Mouse (Mus musculus) thymus, postnatal 10 days (tissue): ENCODE measurements around the gene Fsip1.

ENCODE experiments used
- DNase-seq, 2 experiments: peaks; one replicate each; pipeline ENCODE4 v3.0.0; 2021; ENCODE audit warnings: low spot score in 2 of 2

Gene Fsip1

GRCm38 (mm10) chr2:118254516-118254915, 2.2 kb downstream of the Fsip1 start:
- DNase-seq: no peak

GRCm38 (mm10) chr2:118248966-118249365, 7.8 kb downstream of the Fsip1 start:
- DNase-seq: no peak

- no peak for DNase-seq
Observed at GRCm38 (mm10) chr2:118248016-118248415, 8.8 kb downstream of the Fsip1 start.

DNA sequence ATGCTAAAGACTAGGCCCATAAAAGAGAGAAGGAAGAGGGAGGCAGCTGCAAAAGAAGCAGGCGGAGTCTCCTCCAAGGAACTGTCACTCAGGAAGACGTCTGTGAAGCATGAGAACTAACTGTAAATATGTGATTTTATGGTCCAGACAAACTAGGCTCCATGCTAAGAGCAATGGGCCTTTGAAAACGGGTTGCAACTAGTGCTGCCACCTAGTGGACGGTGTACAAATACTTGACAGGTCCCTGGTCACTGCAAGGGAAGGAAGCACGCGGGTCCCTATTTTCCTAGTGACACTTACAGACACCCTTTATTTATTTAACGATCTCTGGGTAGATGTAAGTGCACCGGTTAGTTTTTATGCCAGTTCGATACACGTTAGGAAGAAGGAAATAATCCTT, 10.9 kb downstream of the Fsip1 start:
- DNase-seq: peak; percentile 13 to 75

GRCm38 (mm10) chr2:118236196-118236595, 20.6 kb downstream of the Fsip1 start:
- DNase-seq: no peak

DNA sequence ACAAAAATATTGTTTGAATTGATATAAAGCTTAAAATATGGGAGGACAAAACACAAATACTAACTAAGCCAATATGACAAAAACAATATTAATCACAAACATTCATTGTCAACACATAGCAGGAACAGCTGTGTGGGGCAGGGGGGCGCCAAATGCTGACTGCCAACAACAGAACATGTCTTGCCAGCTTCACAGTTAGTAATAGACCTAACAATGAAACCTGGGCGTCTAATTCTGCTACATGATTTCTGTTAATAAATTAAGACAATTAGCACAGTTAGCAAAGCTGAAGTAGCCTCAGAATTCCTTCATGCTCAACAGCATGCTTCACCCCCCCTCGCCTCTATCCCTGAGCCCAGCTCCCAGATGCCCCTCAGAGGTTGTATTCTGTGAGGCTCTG, 21.2 kb downstream of the Fsip1 start:
- DNase-seq: no peak

DNA sequence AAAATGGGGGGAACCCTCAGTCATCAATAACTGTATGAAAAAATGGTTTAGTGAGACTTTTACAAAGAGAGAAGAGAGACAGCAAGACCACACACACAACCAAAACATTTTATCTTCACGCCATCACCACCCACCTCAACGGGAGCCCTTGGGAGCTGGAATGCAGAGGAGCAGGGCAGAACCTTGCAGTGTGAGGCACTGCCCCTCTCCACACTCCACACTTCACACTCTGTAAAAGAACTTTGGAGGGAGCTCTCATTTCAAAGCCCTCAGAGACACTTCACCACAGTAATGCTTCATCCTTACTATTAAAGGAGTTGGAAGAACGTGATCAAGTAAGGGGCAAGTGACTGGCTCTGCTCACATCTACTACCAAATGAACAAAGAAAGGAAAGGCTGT, 26.2 kb downstream of the Fsip1 start:
- no peak for DNase-seq

DNA sequence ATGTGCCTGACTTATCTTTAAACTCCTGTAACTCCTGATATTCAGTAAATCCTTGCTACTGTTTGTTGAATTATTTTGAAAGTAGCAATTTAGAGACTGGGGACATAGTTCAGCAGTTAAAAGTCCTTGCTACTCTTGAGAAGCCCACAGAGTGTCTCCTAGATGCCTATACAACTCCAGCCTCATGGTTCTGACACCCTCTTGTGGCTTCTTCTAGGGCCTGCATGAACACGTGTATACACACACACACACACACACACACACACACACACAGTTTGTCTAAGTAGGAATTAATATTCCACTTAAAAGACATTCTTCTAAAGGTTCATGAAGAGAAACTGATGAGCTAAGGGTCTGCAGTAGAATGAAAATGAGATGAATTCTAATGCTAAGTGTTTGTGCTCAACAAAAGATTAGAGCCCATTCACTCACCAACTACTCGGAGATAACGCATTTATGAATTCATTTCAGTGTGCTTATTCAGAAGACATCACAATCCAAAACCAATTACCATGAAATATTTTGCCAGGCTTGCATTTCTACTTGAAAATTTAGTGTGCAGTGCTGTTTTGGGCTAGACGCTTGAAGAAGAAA, 28.2 kb downstream of the Fsip1 start:
- DNase-seq: no peak

- no peak for DNase-seq
Observed at GRCm38 (mm10) chr2:118225316-118226041, 31.3 kb downstream of the Fsip1 start.

DNA sequence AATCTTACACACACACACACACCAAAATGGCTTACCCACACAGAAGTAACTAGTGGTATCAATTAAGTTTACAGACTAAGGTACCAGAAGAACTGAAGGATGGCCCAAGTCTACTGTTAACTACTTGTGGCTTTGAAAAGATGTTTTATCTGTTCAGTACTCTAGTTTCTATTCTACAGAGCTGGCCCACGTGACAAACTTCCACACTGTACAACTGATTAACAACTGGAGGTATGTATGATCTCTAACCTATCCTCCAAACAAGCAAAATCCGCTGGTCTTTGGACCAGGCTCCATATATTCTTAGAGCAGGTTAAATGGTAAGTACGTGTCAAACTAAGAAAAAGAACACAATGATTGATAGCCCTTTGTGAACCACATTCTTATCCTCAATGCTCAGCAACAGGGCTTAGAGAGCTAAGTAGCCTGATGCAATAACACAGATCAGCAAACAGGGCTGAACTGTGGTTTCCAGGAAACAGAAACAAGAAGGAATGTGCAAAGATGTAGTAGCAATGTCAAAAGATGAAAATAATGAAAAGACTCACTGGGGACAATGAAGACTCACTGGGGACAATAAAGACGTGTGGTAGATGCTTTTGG, 38.7 kb downstream of the Fsip1 start:
- DNase-seq: no peak

- no peak for DNase-seq
Observed at GRCm38 (mm10) chr2:118209712-118210111, 47.1 kb downstream of the Fsip1 start.

- no peak for DNase-seq
Observed at GRCm38 (mm10) chr2:118208651-118209050, 48.1 kb downstream of the Fsip1 start.

- DNase-seq: no peak
Observed at GRCm38 (mm10) chr2:118205991-118206585, 50.7 kb downstream of the Fsip1 start.

DNA sequence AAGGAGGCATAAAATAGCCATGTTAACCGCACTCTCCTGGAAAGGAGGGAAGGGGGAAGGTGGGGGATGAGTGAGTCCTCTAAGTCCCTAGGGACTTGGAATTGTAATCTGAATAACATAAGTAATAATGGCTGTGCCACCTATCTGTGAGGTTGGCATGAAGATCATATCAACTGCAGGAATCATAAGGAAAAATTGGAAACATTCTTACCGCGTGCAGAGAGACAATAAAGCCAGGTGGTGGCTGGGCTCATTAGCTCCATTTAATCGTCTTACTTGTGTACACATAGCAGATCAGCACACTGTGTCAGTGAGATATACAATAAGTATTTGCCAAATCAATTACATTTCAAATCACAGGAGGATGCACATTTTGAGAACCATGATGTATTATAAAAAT, 52.1 kb downstream of the Fsip1 start:
- DNase-seq: no peak

- no peak for DNase-seq
Observed at GRCm38 (mm10) chr2:118203739-118204461, 52.9 kb downstream of the Fsip1 start.

DNA sequence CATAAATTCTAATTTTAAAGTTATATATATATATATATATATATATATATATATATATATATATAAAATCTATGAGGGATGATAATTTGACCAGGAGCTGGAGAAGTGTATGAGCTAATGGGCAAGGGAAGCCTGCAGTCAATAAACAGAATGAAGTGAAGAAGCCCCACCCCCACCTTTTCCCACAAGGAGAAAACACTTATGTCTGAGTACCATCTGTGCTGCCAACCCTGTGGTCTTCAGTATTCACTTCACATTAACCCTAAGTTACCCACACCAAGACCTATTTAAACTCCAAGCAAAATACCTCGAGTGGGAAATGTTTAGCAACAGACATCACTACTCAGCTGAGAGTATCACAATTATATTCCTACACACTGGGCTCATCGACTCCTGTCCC, 53.8 kb downstream of the Fsip1 start:
- DNase-seq: no peak

GRCm38 (mm10) chr2:118201983-118202382, 54.8 kb downstream of the Fsip1 start:
- DNase-seq: no peak

DNA sequence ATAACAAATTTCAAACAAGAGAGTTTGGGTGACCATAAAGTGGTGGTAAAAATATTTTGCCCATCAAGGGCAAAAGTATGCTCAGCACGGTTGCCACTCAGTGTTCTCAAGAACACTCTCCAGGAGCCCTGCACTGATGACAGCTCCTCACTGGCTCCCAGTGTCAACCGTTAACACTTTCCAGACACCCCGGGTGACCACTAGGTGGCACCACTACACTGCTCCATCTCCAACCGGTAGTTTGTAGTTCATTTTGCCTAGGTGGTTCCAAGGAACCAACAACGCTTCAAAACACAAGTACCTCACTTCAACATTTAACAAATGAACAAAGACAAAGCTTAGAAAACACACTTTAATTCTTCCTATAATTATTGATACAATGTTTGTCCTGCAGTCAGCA, 56.9 kb downstream of the Fsip1 start:
- peak; percentile 41 to 71 for DNase-seq

DNA sequence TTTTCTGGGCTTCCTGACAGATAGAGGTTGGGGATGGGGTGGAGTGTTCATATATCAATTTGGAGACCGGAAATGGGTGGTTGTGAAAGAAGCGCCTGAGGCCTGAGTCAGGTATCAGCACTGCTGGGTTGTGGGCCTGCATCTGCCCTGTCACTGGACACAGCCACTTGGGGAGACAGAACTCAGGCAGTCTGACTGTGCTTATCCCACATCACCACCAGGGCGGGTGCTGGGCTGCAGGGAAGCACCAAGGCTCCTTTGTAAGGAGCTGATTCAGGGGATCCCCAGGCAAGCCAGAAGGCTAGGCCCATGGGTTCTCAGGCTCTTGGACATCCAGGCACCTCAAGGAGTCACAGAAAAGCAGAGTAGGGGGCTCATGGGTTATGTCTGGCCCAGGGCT, 59.8 kb downstream of the Fsip1 start:
- no peak for DNase-seq

- no peak for DNase-seq
Observed at GRCm38 (mm10) chr2:118182136-118182535, 74.6 kb downstream of the Fsip1 start.

DNA sequence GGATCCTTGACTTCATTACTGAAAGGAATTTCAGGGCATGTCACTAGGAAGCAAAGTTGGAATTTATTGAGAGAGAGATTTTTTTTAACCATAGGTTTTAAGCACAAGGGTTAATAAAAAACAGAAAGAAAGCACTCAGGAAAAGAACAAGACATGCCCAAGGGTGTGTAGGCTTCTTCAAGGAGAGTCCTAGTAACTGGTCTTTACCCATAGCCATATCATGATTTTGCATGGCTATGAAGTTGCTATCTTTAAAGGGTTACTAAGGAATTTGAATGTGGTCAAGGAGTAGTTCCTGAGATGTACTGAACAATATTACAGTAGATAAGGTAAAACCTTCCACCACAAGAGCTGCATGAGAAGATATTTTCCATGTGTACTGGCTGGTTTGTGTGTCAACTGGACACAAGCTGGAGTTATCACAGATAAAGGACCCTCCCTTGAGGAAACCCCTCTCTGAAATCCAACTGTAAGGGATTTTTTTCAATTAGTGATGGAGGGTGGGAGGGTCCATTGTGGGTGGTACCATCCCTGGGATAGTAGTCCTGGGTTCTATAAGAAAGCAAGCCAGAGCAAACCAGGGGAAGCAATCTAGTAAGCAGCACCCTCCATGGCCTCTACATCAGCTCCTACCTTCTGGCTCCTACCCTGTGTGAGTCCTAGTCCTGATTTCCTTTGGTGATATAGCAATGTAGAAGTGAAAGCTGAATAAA, 76.7 kb downstream of the Fsip1 start:
- no peak for DNase-seq

GRCm38 (mm10) chr2:118179472-118179871, 77.3 kb downstream of the Fsip1 start:
- no peak for DNase-seq
